Mouse (Mus musculus) bone marrow macrophage, adult 2 months (primary cell): ENCODE measurements at regions not wholly inside any gene's neighbourhood (a gene's known extent, or its start where the extent isn't known, plus 50 kb on each side); places are given as distances from the start of the nearest gene placed in this dataset.
"Not testable (repeated sequence)": the region's sequence is repeated elsewhere in the genome, so short reads cannot be mapped to it uniquely, and the experiment has no call there.

ENCODE experiments used
- CTCF ChIP-seq: IDR thresholded peaks from 2 replicates; pipeline ENCODE4 v1.5.1; 2012; ENCODE audit warnings: low read depth, mild to moderate bottlenecking, low read length, moderate library complexity
- POLR2A ChIP-seq: IDR thresholded peaks from 2 replicates; pipeline ENCODE4 v1.6.1; 2012; ENCODE audit warnings: mild to moderate bottlenecking, low read depth, low read length, borderline replicate concordance

GRCm38 (mm10) chr12:115373056-115373455, 674.5 kb upstream of the Zfp386 start:
- not testable (repeated sequence) for TF ChIP-seq CTCF, POLR2A
